Mouse (Mus musculus) myocyte (in vitro differentiated cells): ENCODE results near the gene Cdk19.

Experiments
- CEBPB ChIP-seq: IDR thresholded peaks from 2 replicates; pipeline ENCODE4 v1.6.1; 2011; ENCODE audit warnings: mild to moderate bottlenecking, moderate library complexity; ENCODE audit not compliant: poor library complexity, insufficient read depth, severe bottlenecking
- MAX ChIP-seq: IDR thresholded peaks from one replicate; pipeline ENCODE4 v1.6.1; 2011; ENCODE audit warnings: low read depth, mild to moderate bottlenecking, control low read depth
- MYOD1 ChIP-seq, 3 experiments: IDR thresholded peaks; one replicate each; pipeline ENCODE4 v1.6.1; 2011; ENCODE audit warnings: control low read depth in 2 of 3, low read depth in 2 of 3, mild to moderate bottlenecking in 2 of 3, moderate library complexity in 1 of 3; ENCODE audit not compliant: insufficient read length in 2 of 3, control insufficient read depth in 1 of 3
- MYOG ChIP-seq, 3 experiments: IDR thresholded peaks; one replicate each; pipeline ENCODE4 v1.6.1; 2011; ENCODE audit warnings: control low read depth in 2 of 3, low read depth in 2 of 3, mild to moderate bottlenecking in 2 of 3; ENCODE audit not compliant: insufficient read length in 2 of 3, control insufficient read depth in 1 of 3, insufficient read depth in 1 of 3
- POLR2A ChIP-seq: IDR thresholded peaks from one replicate; pipeline ENCODE4 v1.6.1; 2011; ENCODE audit warnings: low read depth, mild to moderate bottlenecking, control low read depth, moderate library complexity; ENCODE audit not compliant: insufficient read length
- POLR2AphosphoS2 ChIP-seq: IDR thresholded peaks from one replicate; pipeline ENCODE4 v1.6.1; 2011; ENCODE audit warnings: low read depth, control low read depth; ENCODE audit not compliant: insufficient read length
- TCF12 ChIP-seq: IDR thresholded peaks from one replicate; pipeline ENCODE4 v1.6.1; 2011; ENCODE audit warnings: mild to moderate bottlenecking, control low read depth; ENCODE audit not compliant: poor library complexity, insufficient read depth, severe bottlenecking
- USF1 ChIP-seq: IDR thresholded peaks from one replicate; pipeline ENCODE4 v1.6.1; 2011; ENCODE audit warnings: low read depth, mild to moderate bottlenecking, control low read depth, moderate library complexity

- TF ChIP-seq CEBPB, result no peak
- no peak for TF ChIP-seq POLR2A
- no peak for TF ChIP-seq MAX
- no peak for TF ChIP-seq TCF12
- TF ChIP-seq MYOD1 (IDR thresholded peaks at IDR 0.05; ENCODE audit: control insufficient read depth in 1 of 3, insufficient read length in 2 of 3, low read depth in 2 of 3), result no peak
- no peak for TF ChIP-seq MYOG (IDR thresholded peaks at IDR 0.05; ENCODE audit: control insufficient read depth in 1 of 3, insufficient read depth in 1 of 3, insufficient read length in 2 of 3, low read depth in 2 of 3)
- TF ChIP-seq POLR2AphosphoS2, result no peak
- TF ChIP-seq USF1, result no peak
Measured at GRCm38 (mm10) chr10:40467174-40467911, 128.0 kb downstream of the Cdk19 start.
